Mouse (Mus musculus) neural tube, embryonic 13.5 days (tissue): ENCODE results near the gene Fzd2. TPM values are rescaled to one million over a fixed set of nuclear protein-coding genes. Genes with fewer than 3 reads are reported as not detected.

Experiments
- ATAC-seq: fragments of 200-750 bp; cut with Nextera tagmentation; 2 replicates; pipeline ENCODE4 v1.8.0; 2017; ENCODE audit warnings: low read depth, mild to moderate bottlenecking, moderate TSS enrichment, moderate library complexity
- H3K27ac ChIP-seq: fragments of 300-500 bp; sonication (generic); replicated peaks from 2 replicates; pipeline ENCODE4 v1.5.1; 2015; ENCODE audit warnings: moderate library complexity, mild to moderate bottlenecking, inconsistent platforms
- H3K27me3 ChIP-seq: fragments of 300-500 bp; sonication (generic); 2 replicates; pipeline ENCODE4 v1.6.1; 2015; ENCODE audit warnings: mild to moderate bottlenecking, inconsistent platforms
- H3K36me3 ChIP-seq: fragments of 300-500 bp; sonication (generic); 2 replicates; pipeline ENCODE4 v1.6.1; 2015; ENCODE audit warnings: mild to moderate bottlenecking, inconsistent platforms
- H3K4me1 ChIP-seq: fragments of 300-500 bp; sonication (generic); replicated peaks from 2 replicates; pipeline ENCODE4 v1.6.1; 2015; ENCODE audit warnings: inconsistent platforms
- H3K4me2 ChIP-seq: fragments of 300-500 bp; sonication (generic); 2 replicates; pipeline ENCODE4 v1.6.1; 2015; ENCODE audit warnings: inconsistent platforms, mild to moderate bottlenecking, moderate library complexity
- H3K4me3 ChIP-seq: fragments of 300-500 bp; sonication (generic); 2 replicates; pipeline ENCODE4 v1.5.1; 2015; ENCODE audit warnings: mild to moderate bottlenecking, inconsistent platforms
- H3K9ac ChIP-seq: fragments of 300-500 bp; sonication (generic); 2 replicates; pipeline ENCODE4 v1.6.1; 2015; ENCODE audit warnings: moderate library complexity, mild to moderate bottlenecking, inconsistent platforms
- H3K9me3 ChIP-seq: fragments of 300-500 bp; sonication (generic); 2 replicates; pipeline ENCODE4 v1.6.1; 2016; ENCODE audit warnings: inconsistent platforms
- WGBS: fragments of 180-500 bp; shearing (Covaris S2); methylation state at CpG from one replicate; pipeline ENCODE4 v1.1.7; 2015; 5-methylcytosine and 5-hydroxymethylcytosine counted together
- polyA plus RNA-seq: library from polyadenylated mRNA; unstranded; fragments of >200 nt; fragmentation: Nextera tagmentation; extraction: Ambion mirVana; gene quantifications from 2 replicates; pipeline ENCODE4 v1.2.1, GENCODE M21; 2015

Gene Fzd2
- polyA plus RNA-seq, 1 experiment from 2014 or later: 14.8 TPM

- H3K9me3 ChIP-seq: no peaks in the 10 kb centered on the region
- H3K9ac ChIP-seq: no peak overlapping the region
- no peak for ATAC-seq
- WGBS: 87% methylated on average over 7 of the region's 7 CpGs
- H3K27me3 ChIP-seq: no peaks in the 10 kb centered on the region
- H3K4me2 ChIP-seq: no peak overlapping the region
- H3K27ac ChIP-seq: no peak overlapping the region
- 0 out of 2 replicates have a peak, but pooled peaks cover 5% of the 10 kb centered on the region for H3K4me1 ChIP-seq
- H3K36me3 ChIP-seq: no peaks in the 10 kb centered on the region
- H3K4me3 ChIP-seq: no peak overlapping the region
Measured at GRCm38 (mm10) chr11:102568756-102569377, 35.3 kb upstream of the Fzd2 start.

GRCm38 (mm10) chr11:102572866-102573663 is 31.1 kb upstream of the Fzd2 start:
- peak; percentile 61; the same call in 1 of the 2 replicates for ATAC-seq
- WGBS: 7% methylated on average over 18 of the region's 18 CpGs
- Histone ChIP-seq H3K4me1 (peaks cover 6% of the 10 kb centered on the region; the same call in 1 of the 2 replicates), H3K4me2 (peak overlapping the region; percentile 69), H3K27ac (peak overlapping the region; percentile 28; the same call in 1 of the 2 replicates), H3K9ac (peak overlapping the region; percentile 70), H3K4me3 (peak overlapping the region; percentile 40), H3K9me3 (no peaks in the 10 kb centered on the region), H3K27me3 (no peaks in the 10 kb centered on the region), H3K36me3 (no peaks in the 10 kb centered on the region)

GRCm38 (mm10) chr11:102575034-102575433 is 29.2 kb upstream of the Fzd2 start:
- no peaks in the 10 kb centered on the region for H3K36me3 ChIP-seq
- H3K9ac ChIP-seq: no peak overlapping the region
- H3K4me3 ChIP-seq: no peak overlapping the region
- peaks cover 23% of the 10 kb centered on the region for H3K4me1 ChIP-seq
- 39% methylated on average over 1 of the region's 1 CpGs for WGBS
- no peak for ATAC-seq
- no peaks in the 10 kb centered on the region for H3K27me3 ChIP-seq
- no peaks in the 10 kb centered on the region for H3K9me3 ChIP-seq
- no peak overlapping the region for H3K27ac ChIP-seq
- H3K4me2 ChIP-seq: no peak overlapping the region

- H3K27me3 ChIP-seq: no peaks in the 10 kb centered on the region
- no peak overlapping the region for H3K27ac ChIP-seq
- peaks cover 30% of the 10 kb centered on the region for H3K4me1 ChIP-seq
- no peak for ATAC-seq
- no peak overlapping the region for H3K9ac ChIP-seq
- H3K9me3 ChIP-seq: no peaks in the 10 kb centered on the region
- no peak overlapping the region for H3K4me3 ChIP-seq
- no peak overlapping the region for H3K4me2 ChIP-seq
- 77% methylated on average over 13 of the region's 13 CpGs for WGBS
- H3K36me3 ChIP-seq: no peaks in the 10 kb centered on the region
Measured at GRCm38 (mm10) chr11:102576050-102576754, 28.0 kb upstream of the Fzd2 start.

- peak; percentile 44; the same call in 1 of the 2 replicates for ATAC-seq
- Histone ChIP-seq H3K27me3 (no peaks in the 10 kb centered on the region), H3K27ac (peak overlapping the region; percentile 75), H3K4me1 (peaks cover 43% of the 10 kb centered on the region), H3K4me2 (peak overlapping the region; percentile 49), H3K36me3 (no peaks in the 10 kb centered on the region), H3K9me3 (no peaks in the 10 kb centered on the region), H3K9ac (peak overlapping the region; percentile 41; the same call in 1 of the 2 replicates), H3K4me3 (peak overlapping the region; percentile 24)
- 5% methylated on average over 27 of the region's 27 CpGs for WGBS
Measured at GRCm38 (mm10) chr11:102578341-102579118, 25.7 kb upstream of the Fzd2 start.

- ATAC-seq: peak; percentile 87
- Histone ChIP-seq H3K9me3 (no peaks in the 10 kb centered on the region), H3K36me3 (no peaks in the 10 kb centered on the region), H3K27me3 (no peaks in the 10 kb centered on the region), H3K4me2 (peak within 1 kb of the TSS; percentile 49), H3K4me1 (peaks cover 43% of the 10 kb centered on the region), H3K4me3 (peak within 1 kb of the TSS; percentile 24), H3K27ac (peak within 1 kb of the TSS; percentile 75), H3K9ac (peak within 1 kb of the TSS; percentile 41)
- 4% methylated on average over 23 of the region's 23 CpGs for WGBS
Measured at GRCm38 (mm10) chr11:102579165-102580033, 24.8 kb upstream of the Fzd2 start, which contains the start of gene Gm11627. Gene Gm11627 (minus strand): TSS chr11:102579461.

GRCm38 (mm10) chr11:102580034-102580330 is 24.2 kb upstream of the Fzd2 start:
- H3K4me1 ChIP-seq: peaks cover 43% of the 10 kb centered on the region
- H3K4me3 ChIP-seq: no peak overlapping the region
- no peaks in the 10 kb centered on the region for H3K36me3 ChIP-seq
- WGBS: 24% methylated on average over 3 of the region's 3 CpGs
- no peak for ATAC-seq
- H3K4me2 ChIP-seq: peak overlapping the region; percentile 49
- peak overlapping the region; percentile 75 for H3K27ac ChIP-seq
- no peaks in the 10 kb centered on the region for H3K27me3 ChIP-seq
- 0 out of 2 replicates have a peak overlapping the region, but pooled peaks have one; percentile 41 for H3K9ac ChIP-seq
- H3K9me3 ChIP-seq: no peaks in the 10 kb centered on the region

- H3K27me3 ChIP-seq: no peaks in the 10 kb centered on the region
- peaks cover 43% of the 10 kb centered on the region for H3K4me1 ChIP-seq
- no peak overlapping the region for H3K4me3 ChIP-seq
- 0 out of 2 replicates have a peak, but pooled peaks cover under 1% of the 10 kb centered on the region for H3K9me3 ChIP-seq
- 15% methylated on average over 11 of the region's 11 CpGs for WGBS
- no peak overlapping the region for H3K4me2 ChIP-seq
- no peak overlapping the region for H3K9ac ChIP-seq
- H3K27ac ChIP-seq: peak overlapping the region; percentile 76
- no peaks in the 10 kb centered on the region for H3K36me3 ChIP-seq
- ATAC-seq: no peak
Measured at GRCm38 (mm10) chr11:102581281-102582015, 22.7 kb upstream of the Fzd2 start.

- Histone ChIP-seq H3K9ac (no peak overlapping the region), H3K4me2 (no peak overlapping the region), H3K4me3 (no peak overlapping the region), H3K4me1 (peaks cover 43% of the 10 kb centered on the region), H3K27me3 (no peaks in the 10 kb centered on the region), H3K27ac (peak overlapping the region; percentile 76), H3K36me3 (no peaks in the 10 kb centered on the region), H3K9me3 (0 out of 2 replicates have a peak, but pooled peaks cover 4% of the 10 kb centered on the region)
- WGBS: 25% methylated on average over 13 of the region's 13 CpGs
- no peak for ATAC-seq
Measured at GRCm38 (mm10) chr11:102582016-102582610, 22.1 kb upstream of the Fzd2 start.

GRCm38 (mm10) chr11:102582736-102583135 is 21.5 kb upstream of the Fzd2 start:
- no peak overlapping the region for H3K4me2 ChIP-seq
- no peak overlapping the region for H3K9ac ChIP-seq
- 18% methylated on average over 5 of the region's 5 CpGs for WGBS

More at GRCm38 (mm10) chr11:102582736-102583135, 21.5 kb upstream of the Fzd2 start:
- H3K27me3 ChIP-seq: no peaks in the 10 kb centered on the region
- peaks cover 43% of the 10 kb centered on the region for H3K4me1 ChIP-seq
- H3K36me3 ChIP-seq: no peaks in the 10 kb centered on the region
- no peak for ATAC-seq
- H3K27ac ChIP-seq: peak overlapping the region; percentile 76
- H3K9me3 ChIP-seq: 0 out of 2 replicates have a peak, but pooled peaks cover 4% of the 10 kb centered on the region
- no peak overlapping the region for H3K4me3 ChIP-seq
